Mouse (Mus musculus): ENCODE data around the gene Cgrrf1.
A peak's percentile ranks its signal among the peaks of the same experiment; 100 is the strongest.
"Not testable (repeated sequence)": the region's sequence is repeated elsewhere in the genome, so short reads cannot be mapped to it uniquely, and the experiment has no call there.

The Cgrrf1 gene

DNA sequence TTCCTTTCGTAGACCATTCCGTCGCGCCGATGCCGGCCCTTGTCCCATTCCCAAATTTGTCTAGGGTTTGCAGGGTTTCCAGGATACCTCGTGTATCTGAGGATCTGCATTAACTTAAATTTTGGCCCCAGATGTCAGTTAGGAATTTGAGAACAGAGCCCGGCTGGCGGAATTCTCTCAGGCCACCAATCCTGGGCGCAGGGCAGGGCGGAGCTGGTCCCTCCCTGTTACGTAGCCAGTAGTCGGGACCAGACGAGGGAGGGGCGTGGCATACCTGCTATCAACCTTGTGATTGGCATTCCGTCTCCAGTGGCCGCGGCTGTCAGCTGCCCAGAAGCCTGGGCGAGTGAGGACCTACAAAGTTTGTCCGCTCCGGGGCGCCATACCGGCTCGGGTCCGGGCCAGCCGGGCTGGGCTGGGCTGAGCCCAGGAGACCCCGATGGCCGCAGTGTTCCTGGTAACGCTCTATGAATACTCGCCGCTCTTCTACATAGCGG, at the start of gene Cgrrf1:
Gene Cgrrf1, plus strand, starts transcription at position 289 of the 497 bp plus-strand sequence.
- peak; percentile 94 for DNase-seq (ENCODE audit: extremely low spot score)

GRCm38 (mm10) chr14:46782187-46782828, 49.6 kb upstream of the Cgrrf1 start:
- no peak for DNase-seq (ENCODE audit: extremely low spot score)

DNA sequence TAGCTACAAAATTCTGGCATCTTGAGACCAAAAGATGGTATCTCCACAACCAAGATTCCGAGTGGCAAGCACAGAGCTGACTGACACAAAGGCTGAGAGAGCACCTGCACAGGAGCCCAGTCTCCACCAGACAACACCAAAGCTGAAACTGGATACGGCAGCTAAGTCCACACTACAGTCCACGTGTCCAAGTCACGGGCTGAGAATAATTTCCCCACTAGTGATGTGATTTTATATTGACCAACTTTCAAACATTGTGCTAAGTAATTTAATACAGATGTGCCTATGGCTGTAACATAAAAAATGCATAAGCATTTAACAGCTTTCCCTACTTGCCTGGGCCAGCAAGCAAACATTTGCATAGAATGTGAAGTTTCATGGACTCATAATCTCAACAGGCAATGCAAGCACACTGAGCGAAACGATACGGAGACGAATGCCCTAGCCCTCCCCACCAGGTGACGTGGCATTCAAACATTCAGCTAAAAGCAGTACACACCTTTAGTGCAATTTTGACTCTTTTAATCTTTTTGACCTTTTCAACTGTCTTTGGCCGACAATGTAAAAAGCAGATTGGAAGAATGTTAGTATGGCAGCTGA, 48.5 kb upstream of the Cgrrf1 start:
- no peak for DNase-seq (ENCODE audit: extremely low spot score)

DNA sequence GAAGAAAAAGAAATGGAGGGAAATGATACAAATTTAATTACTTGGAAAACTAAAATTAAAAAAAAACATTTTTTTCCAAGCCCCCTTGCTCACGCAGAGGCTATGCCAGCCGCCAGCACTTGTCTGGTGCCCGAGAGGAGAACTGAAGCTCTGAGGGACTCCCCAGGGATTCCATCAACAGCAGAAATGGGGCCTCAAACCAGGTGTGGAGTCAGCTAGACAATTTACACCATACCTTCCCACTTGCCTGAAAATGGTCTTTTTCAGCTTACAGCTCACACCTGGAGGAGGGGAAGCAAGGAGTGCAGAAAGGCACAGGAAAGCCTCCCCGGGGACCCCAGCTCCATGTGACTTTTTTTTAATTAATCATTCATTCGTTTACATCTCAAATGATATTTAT, 46.7 kb upstream of the Cgrrf1 start:
- no peak for DNase-seq (ENCODE audit: extremely low spot score)

GRCm38 (mm10) chr14:46787454-46787786, 44.5 kb upstream of the Cgrrf1 start:
- DNase-seq (ENCODE audit: extremely low spot score): no peak

GRCm38 (mm10) chr14:46787787-46788504, 44.0 kb upstream of the Cgrrf1 start, which contains the start of gene Cnih1:
Gene Cnih1 (minus strand): TSS chr14:46788411.
- DNase-seq (ENCODE audit: extremely low spot score): peak; percentile 92

GRCm38 (mm10) chr14:46788505-46788901, 43.4 kb upstream of the Cgrrf1 start:
- no peak for DNase-seq (ENCODE audit: extremely low spot score)

- DNase-seq (ENCODE audit: extremely low spot score): no peak
These were observed 41.6 kb upstream of the Cgrrf1 start for GRCm38 (mm10) chr14:46790303-46790702.

DNA sequence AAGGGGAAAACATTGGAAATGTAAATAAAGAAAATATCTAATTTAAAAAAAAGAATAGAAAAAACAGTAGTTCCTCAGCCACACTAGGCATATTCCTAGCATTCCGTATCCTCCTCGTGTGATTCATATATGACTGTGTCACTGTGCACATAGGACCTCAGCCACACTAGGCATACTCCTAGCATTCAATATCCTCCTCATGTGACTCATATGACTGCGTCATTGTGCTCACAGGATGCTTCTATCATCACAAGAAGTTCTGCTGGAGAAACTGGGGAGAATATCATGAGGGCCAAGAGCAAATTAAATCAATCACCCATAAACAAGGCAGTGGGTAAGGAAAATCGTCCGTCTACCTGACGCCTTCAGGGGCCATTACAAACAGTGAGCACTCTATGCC, 41.2 kb upstream of the Cgrrf1 start:
- no peak for DNase-seq (ENCODE audit: extremely low spot score)

DNA sequence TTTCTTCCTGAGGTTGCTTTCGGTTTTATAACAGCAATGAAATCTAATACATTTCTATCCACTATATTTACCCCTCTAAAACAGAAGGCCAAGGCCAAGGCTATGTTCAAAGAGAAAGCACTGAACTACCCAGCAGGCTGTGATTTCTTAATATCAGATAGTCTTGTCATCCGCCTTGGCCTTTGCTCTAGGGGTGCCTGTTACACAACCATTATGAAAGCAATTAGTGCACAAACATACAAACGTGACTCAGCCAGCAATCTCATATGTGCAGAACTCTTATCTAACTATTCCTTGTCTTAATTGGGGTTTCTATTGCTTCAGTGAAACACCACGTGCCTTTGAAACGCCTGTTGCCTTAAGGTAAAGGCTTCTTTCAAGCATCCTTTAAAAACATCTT, 37.8 kb upstream of the Cgrrf1 start:
- no peak for DNase-seq (ENCODE audit: extremely low spot score)

DNA sequence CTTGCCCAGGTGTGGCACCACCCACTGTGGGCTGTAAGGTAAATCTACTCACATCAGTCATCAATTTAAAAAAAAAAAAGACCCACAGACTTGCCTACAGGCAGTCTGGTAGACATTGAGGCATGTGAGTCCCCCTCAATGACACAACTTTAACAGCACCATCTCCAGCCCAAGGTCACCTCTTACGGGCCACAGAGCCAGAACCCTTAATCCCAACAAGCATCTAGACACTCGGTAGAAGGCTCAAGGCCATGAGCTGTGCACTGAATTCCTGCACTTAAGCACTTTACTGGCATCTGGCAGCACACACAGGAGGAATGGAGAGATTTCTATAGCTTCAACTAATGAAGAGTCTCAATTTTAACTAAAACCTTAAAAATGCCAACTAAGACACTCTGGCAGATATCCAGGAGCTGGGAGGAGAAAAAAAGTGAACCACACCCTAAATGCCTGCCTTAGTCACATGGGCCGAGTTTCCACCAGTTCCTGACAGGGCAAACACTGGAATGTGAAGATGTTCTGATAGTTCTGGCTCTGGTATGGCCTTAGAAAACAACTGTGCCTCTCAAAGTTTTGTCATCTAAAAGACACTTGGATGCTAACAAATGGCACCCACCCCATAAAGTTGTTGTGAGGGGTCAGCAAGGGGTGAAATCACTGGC, 31.1 kb upstream of the Cgrrf1 start:
- DNase-seq (ENCODE audit: extremely low spot score): no peak

GRCm38 (mm10) chr14:46803259-46803658, 28.7 kb upstream of the Cgrrf1 start:
- DNase-seq (ENCODE audit: extremely low spot score): no peak

GRCm38 (mm10) chr14:46803791-46804190, 28.1 kb upstream of the Cgrrf1 start:
- DNase-seq (ENCODE audit: extremely low spot score): no peak

DNA sequence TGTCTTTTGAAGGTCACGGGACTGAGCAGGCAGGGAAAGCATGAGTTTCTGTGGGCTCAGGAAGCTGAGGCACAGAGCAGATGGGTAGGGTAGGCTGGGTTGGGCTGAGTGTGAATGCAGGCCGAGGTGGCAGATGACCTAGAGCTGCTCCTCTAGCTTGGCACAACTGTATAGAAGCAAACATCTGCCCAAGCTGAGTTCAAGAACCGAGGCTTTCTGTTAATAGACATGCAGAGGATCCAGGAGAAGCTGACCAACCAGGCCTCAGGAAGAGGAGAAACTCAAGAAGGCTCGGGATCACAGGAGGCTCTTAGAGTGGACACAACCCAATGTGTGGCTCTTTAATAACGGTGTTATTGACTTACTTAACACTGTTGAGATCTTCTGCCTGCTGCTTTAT, 25.7 kb upstream of the Cgrrf1 start:
- DNase-seq (ENCODE audit: extremely low spot score): no peak

GRCm38 (mm10) chr14:46807927-46808326, 24.0 kb upstream of the Cgrrf1 start:
- DNase-seq (ENCODE audit: extremely low spot score): no peak

GRCm38 (mm10) chr14:46815640-46816039, 16.3 kb upstream of the Cgrrf1 start:
- DNase-seq (ENCODE audit: extremely low spot score): no peak

GRCm38 (mm10) chr14:46816916-46817622, 14.9 kb upstream of the Cgrrf1 start:
- DNase-seq (ENCODE audit: extremely low spot score): no peak

- DNase-seq (ENCODE audit: extremely low spot score): no peak
These were observed 13.2 kb upstream of the Cgrrf1 start for GRCm38 (mm10) chr14:46818743-46819142.

GRCm38 (mm10) chr14:46819961-46820360, 12.0 kb upstream of the Cgrrf1 start:
- not testable (repeated sequence) for DNase-seq (ENCODE audit: extremely low spot score)

- peak; percentile 29 for DNase-seq (ENCODE audit: extremely low spot score)
These were observed 10.6 kb upstream of the Cgrrf1 start for GRCm38 (mm10) chr14:46821271-46821872.
